Mouse (Mus musculus) heart, postnatal 0 days (tissue): Measurements from ENCODE around the gene Fgf18. TPM values are rescaled to one million over a fixed set of nuclear protein-coding genes. Genes with fewer than 3 reads are reported as not detected.

Experiments
- ATAC-seq: fragments of 200-750 bp; cut with Nextera tagmentation; 2 replicates; pipeline ENCODE4 v1.8.0; 2017; ENCODE audit warnings: low read depth, moderate number of reproducible peaks, moderate library complexity; ENCODE audit not compliant: insufficient read depth
- DNase-seq: peaks from one replicate; pipeline ENCODE4 v3.0.0-alpha.2; 2016; ENCODE audit warnings: low spot score
- H3K27ac ChIP-seq: fragments of 300-500 bp; sonication (generic); 2 replicates; pipeline ENCODE4 v1.5.1; 2014; ENCODE audit warnings: low read depth, mild to moderate bottlenecking
- H3K27me3 ChIP-seq: fragments of 300-500 bp; sonication (generic); 2 replicates; pipeline ENCODE4 v1.6.1; 2014; ENCODE audit warnings: low read length, mixed read lengths; ENCODE audit not compliant: control insufficient read depth, insufficient read depth
- H3K36me3 ChIP-seq: fragments of 300-500 bp; sonication (generic); replicated peaks from 2 replicates; pipeline ENCODE4 v1.6.1; 2014; ENCODE audit warnings: low read length, mixed read lengths; ENCODE audit not compliant: control insufficient read depth, insufficient read depth
- H3K4me1 ChIP-seq: fragments of 300-500 bp; sonication (generic); 2 replicates; pipeline ENCODE4 v1.6.1; 2014; ENCODE audit warnings: antibody characterized with exemption; ENCODE audit not compliant: control insufficient read depth, insufficient read depth
- H3K4me2 ChIP-seq: fragments of 300-500 bp; sonication (generic); 2 replicates; pipeline ENCODE4 v1.6.1; 2014; ENCODE audit warnings: low read depth, mild to moderate bottlenecking, low read length, moderate library complexity
- H3K4me3 ChIP-seq: fragments of 300-500 bp; sonication (generic); 2 replicates; pipeline ENCODE4 v1.5.1; 2014; ENCODE audit warnings: low read depth, low read length
- H3K9ac ChIP-seq: fragments of 300-500 bp; sonication (generic); replicated peaks from 2 replicates; pipeline ENCODE4 v1.6.1; 2014; ENCODE audit warnings: low read depth, low read length, mixed read lengths
- H3K9me3 ChIP-seq: fragments of 300-500 bp; sonication (generic); replicated peaks from 2 replicates; pipeline ENCODE4 v1.6.1; 2016; ENCODE audit warnings: low read length; ENCODE audit not compliant: control insufficient read depth
- CTCF ChIP-seq: IDR thresholded peaks from 2 replicates; pipeline ENCODE4 v1.5.1; 2016; ENCODE audit warnings: antibody characterized with exemption, control low read depth, low read depth
- EP300 ChIP-seq: IDR thresholded peaks from 2 replicates; pipeline ENCODE4 v1.6.1; 2016; ENCODE audit warnings: antibody characterized with exemption, low read depth
- WGBS: fragments of 180-500 bp; shearing (Covaris S2); extraction: QIAGEN DNeasy Blood & Tissue Kit; methylation state at CpG from one replicate; pipeline ENCODE4 v1.1.7; 2014; 5-methylcytosine and 5-hydroxymethylcytosine counted together
- polyA plus RNA-seq: library from polyadenylated mRNA; unstranded; fragments of >200 nt; fragmentation: Nextera tagmentation; extraction: Ambion mirVana; gene quantifications from 2 replicates; pipeline ENCODE4 v1.2.1, GENCODE M21; 2015
- total RNA-seq: library from RNA; depleted of rRNA; stranded (reverse); fragments of >200 nt; gene quantifications from 2 replicates; pipeline ENCODE4 v1.2.3, GENCODE M21; 2014; ENCODE audit warnings: low replicate concordance

Gene Fgf18
- total and polyA plus RNA-seq, 2 experiments from 2014 or later, result 10.5 to 10.7 TPM

GRCm38 (mm10) chr11:33138686-33139085 lies 8.5 kb downstream of the Fgf18 start:
- no peaks in the 10 kb centered on the region; the same call in 1 of the 2 replicates for H3K36me3 ChIP-seq
- H3K9ac ChIP-seq, result no peak overlapping the region
- H3K27ac ChIP-seq, result no peak overlapping the region
- H3K4me2 ChIP-seq, result no peak overlapping the region
- ATAC-seq, result no peak
- H3K27me3 ChIP-seq, result no peaks in the 10 kb centered on the region
- TF ChIP-seq EP300 (no peak), CTCF (no peak)
- whole genome bisulfite sequencing, result 89% methylated on average over 5 of the region's 5 CpGs
- no peak overlapping the region for H3K4me3 ChIP-seq
- no peak for DNase-seq
- H3K9me3 ChIP-seq, result no peaks in the 10 kb centered on the region
- peaks cover 18% of the 10 kb centered on the region for H3K4me1 ChIP-seq

- DNase-seq (no peak), ATAC-seq (no peak)
- no peaks in the 10 kb centered on the region for H3K4me1 ChIP-seq
- H3K27ac ChIP-seq, result no peak overlapping the region
- TF ChIP-seq EP300 (no peak), CTCF (no peak)
- WGBS, result 84% methylated on average over 8 of the region's 8 CpGs
- no peaks in the 10 kb centered on the region for H3K9me3 ChIP-seq
- H3K36me3 ChIP-seq, result no peaks in the 10 kb centered on the region; the same call in 1 of the 2 replicates
- H3K27me3 ChIP-seq, result no peaks in the 10 kb centered on the region
- no peak overlapping the region for H3K9ac ChIP-seq
- H3K4me3 ChIP-seq, result no peak overlapping the region
- H3K4me2 ChIP-seq, result no peak overlapping the region
Observed at GRCm38 (mm10) chr11:33134391-33134986, 12.7 kb downstream of the Fgf18 start.

GRCm38 (mm10) chr11:33132619-33133338 lies 14.4 kb downstream of the Fgf18 start:
- no peak for TF ChIP-seq CTCF
- TF ChIP-seq EP300, result no peak
- no peak overlapping the region for H3K4me3 ChIP-seq
- WGBS, result 67% methylated on average over 8 of the region's 8 CpGs
- no peaks in the 10 kb centered on the region; the same call in 1 of the 2 replicates for H3K36me3 ChIP-seq
- no peak overlapping the region for H3K4me2 ChIP-seq
- H3K9me3 ChIP-seq, result no peaks in the 10 kb centered on the region
- ATAC-seq, result no peak
- H3K9ac ChIP-seq, result no peak overlapping the region
- no peaks in the 10 kb centered on the region for H3K27me3 ChIP-seq
- H3K27ac ChIP-seq, result no peak overlapping the region
- H3K4me1 ChIP-seq, result no peaks in the 10 kb centered on the region
- DNase-seq, result no peak

- ATAC-seq (0 out of 2 replicates have a peak, but pooled peaks have one; percentile 3), DNase-seq (no peak)
- no peak overlapping the region for H3K4me3 ChIP-seq
- H3K9me3 ChIP-seq, result no peaks in the 10 kb centered on the region
- H3K27me3 ChIP-seq, result 0 out of 2 replicates have a peak, but pooled peaks cover 4% of the 10 kb centered on the region
- no peaks in the 10 kb centered on the region for H3K36me3 ChIP-seq
- peaks cover 6% of the 10 kb centered on the region for H3K4me1 ChIP-seq
- H3K4me2 ChIP-seq, result no peak overlapping the region
- no peak overlapping the region for H3K27ac ChIP-seq
- TF ChIP-seq CTCF (no peak), EP300 (no peak)
- H3K9ac ChIP-seq, result no peak overlapping the region
Observed at GRCm38 (mm10) chr11:33127058-33127457, 20.1 kb downstream of the Fgf18 start.

GRCm38 (mm10) chr11:33122575-33123268 lies 24.5 kb downstream of the Fgf18 start:
- H3K27ac ChIP-seq, result no peak overlapping the region
- H3K4me1 ChIP-seq, result peaks cover 6% of the 10 kb centered on the region
- 11% methylated on average over 34 of the region's 37 CpGs for WGBS
- 0 out of 2 replicates have a peak, but pooled peaks cover 7% of the 10 kb centered on the region for H3K27me3 ChIP-seq
- TF ChIP-seq EP300, result no peak
- no peak for TF ChIP-seq CTCF
- H3K4me2 ChIP-seq, result peak overlapping the region; percentile 60
- H3K4me3 ChIP-seq, result peak overlapping the region; percentile 34
- peak overlapping the region; percentile 29 for H3K9ac ChIP-seq
- DNase-seq, result no peak
- ATAC-seq, result peak; percentile 58
- H3K36me3 ChIP-seq, result no peaks in the 10 kb centered on the region
- no peaks in the 10 kb centered on the region for H3K9me3 ChIP-seq
